Mouse (Mus musculus): ENCODE data around the gene Emg1. TPM values are rescaled to one million over a fixed set of nuclear protein-coding genes. Genes with fewer than 3 reads are reported as not detected.
A peak's percentile ranks its signal among the peaks of the same experiment; 100 is the strongest.

The Emg1 gene
- polyA plus RNA-seq, 1 experiment, result 118 TPM

- H3K4me3 ChIP-seq (ENCODE audit: low read depth, low read length), result peak overlapping the region; percentile 71
- no peaks in the 10 kb centered on the region for H3K36me3 ChIP-seq (ENCODE audit: control insufficient read depth, insufficient read depth, low read length, poor library complexity, severe bottlenecking)
- H3K4me1 ChIP-seq (ENCODE audit: control insufficient read depth, insufficient read depth, low read length), result peaks cover 5% of the 10 kb centered on the region
Measured at GRCm38 (mm10) chr6:124756652-124757350, 44.8 kb upstream of the Emg1 start.

GRCm38 (mm10) chr6:124755831-124756595 is 44.0 kb upstream of the Emg1 start, which contains the start of the genes Gm45234 and Atn1:
Gm45234 (minus strand) TSS chr6:124756021.
Atn1 (minus strand) TSS chr6:124756524.
- H3K9me3 ChIP-seq (replicated peaks; ENCODE audit: control insufficient read depth, insufficient read depth, low read length, poor library complexity, severe bottlenecking), result no peaks in the 10 kb centered on the region
- H3K9ac ChIP-seq (ENCODE audit: low read depth, poor library complexity, severe bottlenecking), result peak within 1 kb of the TSS; percentile 98
- H3K27ac ChIP-seq (ENCODE audit: insufficient read depth, low read length), result peak within 1 kb of the TSS; percentile 45
- TF ChIP-seq POLR2A (IDR thresholded peaks at IDR 0.05; ENCODE audit: insufficient read depth, low read length), result no peak
- no peak for TF ChIP-seq CTCF (IDR thresholded peaks at IDR 0.05; ENCODE audit: low read depth, low read length)
- H3K36me3 ChIP-seq (ENCODE audit: control insufficient read depth, insufficient read depth, low read length, poor library complexity, severe bottlenecking), result no peaks in the 10 kb centered on the region
- H3K4me1 ChIP-seq (ENCODE audit: control insufficient read depth, insufficient read depth, low read length), result peaks cover 5% of the 10 kb centered on the region
- peak within 1 kb of the TSS; percentile 71 for H3K4me3 ChIP-seq (ENCODE audit: low read depth, low read length)
- no peaks in the 10 kb centered on the region for H3K27me3 ChIP-seq (ENCODE audit: control insufficient read depth, insufficient read depth, low read length, poor library complexity, severe bottlenecking)

More at GRCm38 (mm10) chr6:124756652-124757350, 44.8 kb upstream of the Emg1 start:
- H3K9me3 ChIP-seq (replicated peaks; ENCODE audit: control insufficient read depth, insufficient read depth, low read length, poor library complexity, severe bottlenecking), result no peaks in the 10 kb centered on the region
- H3K27ac ChIP-seq (ENCODE audit: insufficient read depth, low read length), result peak overlapping the region; percentile 45
- TF ChIP-seq CTCF (IDR thresholded peaks at IDR 0.05; ENCODE audit: low read depth, low read length), result no peak
- TF ChIP-seq EP300 (IDR thresholded peaks at IDR 0.05; ENCODE audit: insufficient read depth, low read depth, low read length), result no peak
- no peak for TF ChIP-seq POLR2A (IDR thresholded peaks at IDR 0.05; ENCODE audit: insufficient read depth, low read length)
- H3K27me3 ChIP-seq (ENCODE audit: control insufficient read depth, insufficient read depth, low read length, poor library complexity, severe bottlenecking), result no peaks in the 10 kb centered on the region
- H3K9ac ChIP-seq (ENCODE audit: low read depth, poor library complexity, severe bottlenecking), result peak overlapping the region; percentile 98

GRCm38 (mm10) chr6:124755306-124755705 is 43.3 kb upstream of the Emg1 start:
- Histone ChIP-seq H3K4me1 (ENCODE audit: control insufficient read depth, insufficient read depth, low read length) (peaks cover 5% of the 10 kb centered on the region), H3K9me3 (replicated peaks; ENCODE audit: control insufficient read depth, insufficient read depth, low read length, poor library complexity, severe bottlenecking) (no peaks in the 10 kb centered on the region), H3K36me3 (ENCODE audit: control insufficient read depth, insufficient read depth, low read length, poor library complexity, severe bottlenecking) (no peaks in the 10 kb centered on the region), H3K9ac (ENCODE audit: low read depth, poor library complexity, severe bottlenecking) (peak overlapping the region; percentile 98), H3K4me3 (ENCODE audit: low read depth, low read length) (peak overlapping the region; percentile 64), H3K27ac (ENCODE audit: insufficient read depth, low read length) (peak overlapping the region; percentile 17), H3K27me3 (ENCODE audit: control insufficient read depth, insufficient read depth, low read length, poor library complexity, severe bottlenecking) (no peaks in the 10 kb centered on the region)
- no peak for TF ChIP-seq EP300 (IDR thresholded peaks at IDR 0.05; ENCODE audit: insufficient read depth, low read depth, low read length)
- no peak for TF ChIP-seq POLR2A (IDR thresholded peaks at IDR 0.05; ENCODE audit: insufficient read depth, low read length)
- TF ChIP-seq CTCF (IDR thresholded peaks at IDR 0.05; ENCODE audit: low read depth, low read length), result no peak

- peak overlapping the region; percentile 30; the same call in 1 of the 2 replicates for H3K27ac ChIP-seq (ENCODE audit: insufficient read depth, low read length)
- no peaks in the 10 kb centered on the region for H3K27me3 ChIP-seq (ENCODE audit: control insufficient read depth, insufficient read depth, low read length, poor library complexity, severe bottlenecking)
- H3K4me3 ChIP-seq (ENCODE audit: low read depth, low read length), result no peak overlapping the region
- H3K9ac ChIP-seq (ENCODE audit: low read depth, poor library complexity, severe bottlenecking), result no peak overlapping the region
- H3K36me3 ChIP-seq (ENCODE audit: control insufficient read depth, insufficient read depth, low read length, poor library complexity, severe bottlenecking), result no peaks in the 10 kb centered on the region
- TF ChIP-seq CTCF (IDR thresholded peaks at IDR 0.05; ENCODE audit: low read depth, low read length) (no peak), EP300 (IDR thresholded peaks at IDR 0.05; ENCODE audit: insufficient read depth, low read depth, low read length) (no peak), POLR2A (IDR thresholded peaks at IDR 0.05; ENCODE audit: insufficient read depth, low read length) (no peak)
- no peaks in the 10 kb centered on the region for H3K9me3 ChIP-seq (replicated peaks; ENCODE audit: control insufficient read depth, insufficient read depth, low read length, poor library complexity, severe bottlenecking)
- peaks cover 5% of the 10 kb centered on the region for H3K4me1 ChIP-seq (ENCODE audit: control insufficient read depth, insufficient read depth, low read length)
Measured at GRCm38 (mm10) chr6:124753861-124754260, 41.9 kb upstream of the Emg1 start.

GRCm38 (mm10) chr6:124750405-124750804 is 38.4 kb upstream of the Emg1 start:
- Histone ChIP-seq H3K4me1 (ENCODE audit: control insufficient read depth, insufficient read depth, low read length) (peaks cover 5% of the 10 kb centered on the region), H3K27ac (ENCODE audit: insufficient read depth, low read length) (no peak overlapping the region), H3K4me3 (ENCODE audit: low read depth, low read length) (no peak overlapping the region), H3K36me3 (ENCODE audit: control insufficient read depth, insufficient read depth, low read length, poor library complexity, severe bottlenecking) (no peaks in the 10 kb centered on the region), H3K9me3 (replicated peaks; ENCODE audit: control insufficient read depth, insufficient read depth, low read length, poor library complexity, severe bottlenecking) (no peaks in the 10 kb centered on the region), H3K9ac (ENCODE audit: low read depth, poor library complexity, severe bottlenecking) (no peak overlapping the region), H3K27me3 (ENCODE audit: control insufficient read depth, insufficient read depth, low read length, poor library complexity, severe bottlenecking) (no peaks in the 10 kb centered on the region)
- TF ChIP-seq EP300 (IDR thresholded peaks at IDR 0.05; ENCODE audit: insufficient read depth, low read depth, low read length), result no peak
- TF ChIP-seq CTCF (IDR thresholded peaks at IDR 0.05; ENCODE audit: low read depth, low read length), result no peak
- no peak for TF ChIP-seq POLR2A (IDR thresholded peaks at IDR 0.05; ENCODE audit: insufficient read depth, low read length)

Data from ES-Bruce4 (cell line).